In genomic region chr11:95791787-95792186, GRCm38 (mm10) we compare ENCODE assay signal across 12 mouse cellular contexts. TPM values are rescaled to one million over a fixed set of nuclear protein-coding genes. Genes with fewer than 3 reads are reported as not detected.
DNase-seq lines count a peak whose midpoint lies in the region; ATAC-seq lines count a peak whose summit lies in the region.
"Had no signal": no experiment of that assay in that cellular context is flagged by ENCODE, and none has a peak within 500 bp of the region (broad histone marks: within the 10 kb centered on the region; RNA-seq: fewer than 3 reads in every experiment).

No protein-coding gene starts in this region.

- no peak overlapping the region for H3K4me3 ChIP-seq in heart, embryonic 11.5 days (ENCODE audit: low read depth, low read length)
- no peak overlapping the region for H3K4me3 ChIP-seq in hindbrain, embryonic 10.5 days
- H3K4me3 ChIP-seq: erythroblast, embryonic 14.5 days had no signal

- ATAC-seq in heart, embryonic 11.5 days (replicated peaks; ENCODE audit: insufficient number of reproducible peaks, low FRiP score, low TSS enrichment): no peak
- ATAC-seq: midbrain, embryonic 16.5 days had no signal

- H3K27me3 ChIP-seq in heart, embryonic 11.5 days (ENCODE audit: control insufficient read depth, insufficient read depth, low read length): peaks cover 2% of the 10 kb centered on the region; the same call in 1 of the 2 replicates
- peaks cover 17% of the 10 kb centered on the region for H3K27me3 ChIP-seq in hindbrain, embryonic 10.5 days (ENCODE audit: insufficient read depth, poor library complexity, severe bottlenecking)

- no peaks in the 10 kb centered on the region for H3K9me3 ChIP-seq in heart, embryonic 11.5 days (replicated peaks; ENCODE audit: control insufficient read depth, low read length)
- H3K9me3 ChIP-seq in hindbrain, embryonic 10.5 days: no peaks in the 10 kb centered on the region

- H3K27ac ChIP-seq in heart, embryonic 11.5 days (ENCODE audit: low read depth, low read length): no peak overlapping the region
- H3K27ac ChIP-seq in hindbrain, embryonic 10.5 days: no peak overlapping the region
- H3K27ac ChIP-seq: stomach, postnatal 0 days had no signal

- WGBS in heart, embryonic 11.5 days (ENCODE audit: insufficient replicate concordance): 74% methylated on average over 13 of the region's 13 CpGs
- WGBS in hindbrain, embryonic 10.5 days: 85% methylated on average over 13 of the region's 13 CpGs

- peaks cover 17% of the 10 kb centered on the region for H3K4me1 ChIP-seq in heart, embryonic 11.5 days (ENCODE audit: control insufficient read depth, insufficient read depth, low read length)
- H3K4me1 ChIP-seq in hindbrain, embryonic 10.5 days (replicated peaks): peaks cover 11% of the 10 kb centered on the region

- no peak overlapping the region for H3K4me2 ChIP-seq in heart, embryonic 11.5 days

- no peak overlapping the region for H3K9ac ChIP-seq in heart, embryonic 11.5 days (ENCODE audit: low read depth, low read length)

- H3K36me3 ChIP-seq in heart, embryonic 11.5 days (ENCODE audit: control insufficient read depth, insufficient read depth, low read length): no peaks in the 10 kb centered on the region
- H3K36me3 ChIP-seq in hindbrain, embryonic 10.5 days: no peaks in the 10 kb centered on the region

- DNase-seq in heart, adult 8-10 months (ENCODE audit: low spot score): peak; percentile 52
- peak; percentile 59 to 72 for DNase-seq in cerebellum, postnatal 14 days
- peak; percentile 44 to 63 for DNase-seq in layer of hippocampus, postnatal 10 days (ENCODE audit: low spot score in 2 of 2)
- DNase-seq in right cerebral cortex, postnatal 25 days: peak; percentile 72
- DNase-seq in ovary, postnatal 36 days (ENCODE audit: low spot score): no peak
- DNase-seq in hindbrain, embryonic 10.5 days (ENCODE audit: low spot score): no peak
- DNase-seq: kidney, postnatal 10 days; lung, adult 2 months had no signal

RNA-seq across cellular contexts. Expression of gene Phospho1, which starts 32.5 kb away (rescaled TPM):
- 100 to 1,000 TPM; 171 to 185 (median 175) TPM for total RNA-seq in heart, adult 8-10 months (2022)
- 1.1 TPM in 1 of 2 replicates, not detected in the other for polyA plus RNA-seq in heart, embryonic 11.5 days (2014; fragmentation: Nextera tagmentation; extraction: Ambion mirVana)
- total RNA-seq in layer of hippocampus, postnatal 10 days (2021): 10 to 100 TPM; 17.8 to 21.3 TPM
- polyA plus RNA-seq in hindbrain, embryonic 10.5 days (2016; fragmentation: Nextera tagmentation; extraction: Ambion mirVana): 0.42 and 0.86 TPM in 2 replicates

RNA-seq across cellular contexts. Expression of gene Gngt2, which starts 45.2 kb away (rescaled TPM):
- total RNA-seq in heart, adult 8-10 months (2022): 10 to 100 TPM; 11.6 to 19.0 (median 15.7) TPM
- polyA plus RNA-seq in heart, embryonic 11.5 days (2014; fragmentation: Nextera tagmentation; extraction: Ambion mirVana): 43.1 and 44.6 TPM in 2 replicates
- total RNA-seq in layer of hippocampus, postnatal 10 days (2021): 1 to 10 TPM; 2.1 to 2.6 TPM
- polyA plus RNA-seq in hindbrain, embryonic 10.5 days (2016; fragmentation: Nextera tagmentation; extraction: Ambion mirVana): 7.9 and 8.4 TPM in 2 replicates

RNA-seq across cellular contexts. Expression of gene Abi3, which starts 50.5 kb away (rescaled TPM):
- 10 to 100 TPM in 1 of 4 experiments, 1 to 10 TPM in 3; 7.3 to 10.8 (median 8.8) TPM for total RNA-seq in heart, adult 8-10 months (2022)
- 11.5 and 21.1 TPM in 2 replicates for polyA plus RNA-seq in heart, embryonic 11.5 days (2014; fragmentation: Nextera tagmentation; extraction: Ambion mirVana)
- total RNA-seq in layer of hippocampus, postnatal 10 days (2021): 1 to 10 TPM; 3.7 to 4.4 TPM
- polyA plus RNA-seq in hindbrain, embryonic 10.5 days (2016; fragmentation: Nextera tagmentation; extraction: Ambion mirVana): 3.5 and 4.4 TPM in 2 replicates

Comparison
In these comparisons a context has a peak if more than half of its experiments do, and no peak if none do; other contexts are left out.
1. DNase-seq: peak in heart, adult 8-10 months (single experiment), cerebellum, postnatal 14 days (2 of 2), layer of hippocampus, postnatal 10 days (2 of 2) and right cerebral cortex, postnatal 25 days (single experiment); none in ovary, postnatal 36 days (single experiment) and hindbrain, embryonic 10.5 days (single experiment).
2. RNA of gene Phospho1, which starts 32.5 kb away (total RNA-seq): 171 to 185 TPM in heart, adult 8-10 months; 17.8 to 21.3 TPM in layer of hippocampus, postnatal 10 days; every median in the first group is over 4 times any median in the second.